Mouse (Mus musculus): Measurements from ENCODE around the gene Ptprm. TPM values are rescaled to one million over a fixed set of nuclear protein-coding genes. Genes with fewer than 3 reads are reported as not detected.

Gene Ptprm
- polyA plus RNA-seq, 1 experiment from 2014 or later: 19.7 TPM

GRCm38 (mm10) chr17:67120863-67121262 lies 233.4 kb downstream of the Ptprm start:
- Histone ChIP-seq H3K4me1 (ENCODE audit: control insufficient read depth, insufficient read depth, low read length) (peaks cover 5% of the 10 kb centered on the region), H3K9me3 (replicated peaks; ENCODE audit: control insufficient read depth, low read length, poor library complexity, severe bottlenecking) (no peaks in the 10 kb centered on the region), H3K27me3 (ENCODE audit: control insufficient read depth, insufficient read depth, low read depth, low read length) (no peaks in the 10 kb centered on the region), H3K9ac (ENCODE audit: low read depth, low read length) (no peak overlapping the region), H3K4me2 (ENCODE audit: low read length) (no peak overlapping the region), H3K36me3 (ENCODE audit: control insufficient read depth, insufficient read depth, low read length) (no peaks in the 10 kb centered on the region), H3K4me3 (ENCODE audit: low read depth, low read length) (no peak overlapping the region), H3K27ac (ENCODE audit: low read length) (no peak overlapping the region)
- 48% methylated on average over 5 of the region's 5 CpGs for WGBS
- ATAC-seq: no peak

GRCm38 (mm10) chr17:67118676-67119340 lies 235.4 kb downstream of the Ptprm start:
- Histone ChIP-seq H3K4me3 (ENCODE audit: low read depth, low read length) (no peak overlapping the region), H3K27ac (ENCODE audit: low read length) (no peak overlapping the region), H3K9ac (ENCODE audit: low read depth, low read length) (no peak overlapping the region), H3K27me3 (ENCODE audit: control insufficient read depth, insufficient read depth, low read depth, low read length) (no peaks in the 10 kb centered on the region), H3K9me3 (replicated peaks; ENCODE audit: control insufficient read depth, low read length, poor library complexity, severe bottlenecking) (no peaks in the 10 kb centered on the region), H3K4me2 (ENCODE audit: low read length) (no peak overlapping the region), H3K36me3 (ENCODE audit: control insufficient read depth, insufficient read depth, low read length) (no peaks in the 10 kb centered on the region), H3K4me1 (ENCODE audit: control insufficient read depth, insufficient read depth, low read length) (no peaks in the 10 kb centered on the region; the same call in 1 of the 2 replicates)
- ATAC-seq: no peak
- WGBS: 59% methylated on average over 7 of the region's 7 CpGs

- no peak overlapping the region for H3K9ac ChIP-seq (ENCODE audit: low read depth, low read length)
- ATAC-seq: no peak
- no peaks in the 10 kb centered on the region for H3K9me3 ChIP-seq (replicated peaks; ENCODE audit: control insufficient read depth, low read length, poor library complexity, severe bottlenecking)
- H3K4me2 ChIP-seq (ENCODE audit: low read length): no peak overlapping the region
- WGBS: 90% methylated on average over 2 of the region's 2 CpGs
- no peak overlapping the region for H3K27ac ChIP-seq (ENCODE audit: low read length)
- no peaks in the 10 kb centered on the region for H3K27me3 ChIP-seq (ENCODE audit: control insufficient read depth, insufficient read depth, low read depth, low read length)
- H3K36me3 ChIP-seq (ENCODE audit: control insufficient read depth, insufficient read depth, low read length): no peaks in the 10 kb centered on the region
- H3K4me3 ChIP-seq (ENCODE audit: low read depth, low read length): no peak overlapping the region
- no peaks in the 10 kb centered on the region for H3K4me1 ChIP-seq (ENCODE audit: control insufficient read depth, insufficient read depth, low read length)
Measured at GRCm38 (mm10) chr17:67114842-67115241, 239.4 kb downstream of the Ptprm start.

- Histone ChIP-seq H3K9me3 (replicated peaks; ENCODE audit: control insufficient read depth, low read length, poor library complexity, severe bottlenecking) (no peaks in the 10 kb centered on the region), H3K27me3 (ENCODE audit: control insufficient read depth, insufficient read depth, low read depth, low read length) (no peaks in the 10 kb centered on the region), H3K36me3 (ENCODE audit: control insufficient read depth, insufficient read depth, low read length) (no peaks in the 10 kb centered on the region), H3K4me2 (ENCODE audit: low read length) (no peak overlapping the region), H3K27ac (ENCODE audit: low read length) (no peak overlapping the region), H3K4me1 (ENCODE audit: control insufficient read depth, insufficient read depth, low read length) (no peaks in the 10 kb centered on the region), H3K9ac (ENCODE audit: low read depth, low read length) (no peak overlapping the region), H3K4me3 (ENCODE audit: low read depth, low read length) (no peak overlapping the region)
- ATAC-seq: no peak
- 77% methylated on average over 3 of the region's 3 CpGs for WGBS
Measured at GRCm38 (mm10) chr17:67112679-67113078, 241.6 kb downstream of the Ptprm start.

GRCm38 (mm10) chr17:67106176-67106575 lies 248.1 kb downstream of the Ptprm start:
- 85% methylated on average over 2 of the region's 2 CpGs for WGBS
- no peaks in the 10 kb centered on the region for H3K36me3 ChIP-seq (ENCODE audit: control insufficient read depth, insufficient read depth, low read length)
- no peak overlapping the region for H3K27ac ChIP-seq (ENCODE audit: low read length)
- no peak overlapping the region for H3K4me2 ChIP-seq (ENCODE audit: low read length)
- no peak overlapping the region for H3K4me3 ChIP-seq (ENCODE audit: low read depth, low read length)
- H3K9me3 ChIP-seq (replicated peaks; ENCODE audit: control insufficient read depth, low read length, poor library complexity, severe bottlenecking): no peaks in the 10 kb centered on the region
- ATAC-seq: no peak
- no peaks in the 10 kb centered on the region for H3K27me3 ChIP-seq (ENCODE audit: control insufficient read depth, insufficient read depth, low read depth, low read length)
- no peaks in the 10 kb centered on the region for H3K4me1 ChIP-seq (ENCODE audit: control insufficient read depth, insufficient read depth, low read length)
- no peak overlapping the region for H3K9ac ChIP-seq (ENCODE audit: low read depth, low read length)

- no peak overlapping the region for H3K4me2 ChIP-seq (ENCODE audit: low read length)
- no peak overlapping the region for H3K27ac ChIP-seq (ENCODE audit: low read length)
- no peak for ATAC-seq
- H3K4me3 ChIP-seq (ENCODE audit: low read depth, low read length): no peak overlapping the region
- no peaks in the 10 kb centered on the region for H3K36me3 ChIP-seq (ENCODE audit: control insufficient read depth, insufficient read depth, low read length)
- H3K9ac ChIP-seq (ENCODE audit: low read depth, low read length): no peak overlapping the region
- 84% methylated on average over 6 of the region's 6 CpGs for WGBS
- H3K4me1 ChIP-seq (ENCODE audit: control insufficient read depth, insufficient read depth, low read length): no peaks in the 10 kb centered on the region
- no peaks in the 10 kb centered on the region for H3K27me3 ChIP-seq (ENCODE audit: control insufficient read depth, insufficient read depth, low read depth, low read length)
- H3K9me3 ChIP-seq (replicated peaks; ENCODE audit: control insufficient read depth, low read length, poor library complexity, severe bottlenecking): no peaks in the 10 kb centered on the region
Measured at GRCm38 (mm10) chr17:67102051-67102450, 252.2 kb downstream of the Ptprm start.

GRCm38 (mm10) chr17:67090997-67091396 lies 263.3 kb downstream of the Ptprm start:
- Histone ChIP-seq H3K27ac (ENCODE audit: low read length) (no peak overlapping the region), H3K4me3 (ENCODE audit: low read depth, low read length) (no peak overlapping the region), H3K4me1 (ENCODE audit: control insufficient read depth, insufficient read depth, low read length) (no peaks in the 10 kb centered on the region), H3K27me3 (ENCODE audit: control insufficient read depth, insufficient read depth, low read depth, low read length) (no peaks in the 10 kb centered on the region), H3K9ac (ENCODE audit: low read depth, low read length) (no peak overlapping the region), H3K9me3 (replicated peaks; ENCODE audit: control insufficient read depth, low read length, poor library complexity, severe bottlenecking) (no peaks in the 10 kb centered on the region), H3K4me2 (ENCODE audit: low read length) (no peak overlapping the region), H3K36me3 (ENCODE audit: control insufficient read depth, insufficient read depth, low read length) (no peaks in the 10 kb centered on the region)
- peak; percentile 54; the same call in 1 of the 2 replicates for ATAC-seq
- 61% methylated on average over 5 of the region's 5 CpGs for WGBS

GRCm38 (mm10) chr17:67090153-67090552 lies 264.1 kb downstream of the Ptprm start:
- H3K36me3 ChIP-seq (ENCODE audit: control insufficient read depth, insufficient read depth, low read length): no peaks in the 10 kb centered on the region
- 76% methylated on average over 7 of the region's 7 CpGs for WGBS
- H3K9me3 ChIP-seq (replicated peaks; ENCODE audit: control insufficient read depth, low read length, poor library complexity, severe bottlenecking): no peaks in the 10 kb centered on the region
- H3K4me2 ChIP-seq (ENCODE audit: low read length): no peak overlapping the region
- H3K9ac ChIP-seq (ENCODE audit: low read depth, low read length): peak overlapping the region; percentile 21; the same call in 1 of the 2 replicates
- no peaks in the 10 kb centered on the region for H3K27me3 ChIP-seq (ENCODE audit: control insufficient read depth, insufficient read depth, low read depth, low read length)
- H3K4me3 ChIP-seq (ENCODE audit: low read depth, low read length): no peak overlapping the region
- peaks cover under 1% of the 10 kb centered on the region; the same call in 1 of the 2 replicates for H3K4me1 ChIP-seq (ENCODE audit: control insufficient read depth, insufficient read depth, low read length)
- H3K27ac ChIP-seq (ENCODE audit: low read length): no peak overlapping the region; the same call in 1 of the 2 replicates
- 0 out of 2 replicates have a peak, but pooled peaks have one; percentile 42 for ATAC-seq

- ATAC-seq: no peak
- 90% methylated on average over 3 of the region's 3 CpGs for WGBS
Measured at GRCm38 (mm10) chr17:67089611-67090010, 264.6 kb downstream of the Ptprm start.

More at GRCm38 (mm10) chr17:67089611-67090010, 264.6 kb downstream of the Ptprm start:
- Histone ChIP-seq H3K4me1 (ENCODE audit: control insufficient read depth, insufficient read depth, low read length) (peaks cover 5% of the 10 kb centered on the region), H3K9me3 (replicated peaks; ENCODE audit: control insufficient read depth, low read length, poor library complexity, severe bottlenecking) (no peaks in the 10 kb centered on the region), H3K36me3 (ENCODE audit: control insufficient read depth, insufficient read depth, low read length) (no peaks in the 10 kb centered on the region), H3K27me3 (ENCODE audit: control insufficient read depth, insufficient read depth, low read depth, low read length) (no peaks in the 10 kb centered on the region), H3K27ac (ENCODE audit: low read length) (no peak overlapping the region), H3K9ac (ENCODE audit: low read depth, low read length) (no peak overlapping the region), H3K4me3 (ENCODE audit: low read depth, low read length) (no peak overlapping the region), H3K4me2 (ENCODE audit: low read length) (no peak overlapping the region)

Measured in midbrain, embryonic 16.5 days (tissue).